Mouse (Mus musculus): ENCODE results near the gene Zfp992.
"Not testable (repeated sequence)": the region's sequence is repeated elsewhere in the genome, so short reads cannot be mapped to it uniquely, and the experiment has no call there.

Zfp992 gene

GRCm38 (mm10) chr4:146516474-146516873, 67.7 kb downstream of the Zfp992 start:
- in situ Hi-C loops (cut with MboI, MseI): no loop called here

GRCm38 (mm10) chr4:146517150-146517549, 68.3 kb downstream of the Zfp992 start:
- in situ Hi-C loops (cut with MboI, MseI): not testable (repeated sequence)

All from T-helper 1 cell (primary cell).